Mouse (Mus musculus) left cerebral cortex, postnatal 10 days (tissue): ENCODE measurements around the gene Slc9a9. TPM values are rescaled to one million over a fixed set of nuclear protein-coding genes. Genes with fewer than 3 reads are reported as not detected.
A peak's percentile ranks its signal among the peaks of the same experiment; 100 is the strongest.

Source experiments
- DNase-seq, 2 experiments: peaks; one replicate each; pipeline ENCODE4 v3.0.0; 2021 to 2022; ENCODE audit warnings: low spot score in 2 of 2, mixed read lengths in 1 of 2; ENCODE audit errors: extremely low spot score in 1 of 2
- intact Hi-C: fragments of 180-260 bp; cut with DNase I; formaldehyde crosslinking; loops from one replicate; pipeline ENCODE4 v1.15.1; 2025
- total RNA-seq, 2 experiments: library from RNA; stranded (reverse); gene quantifications; 2 replicates each; pipeline ENCODE4 v1.2.3; 2021

Slc9a9 gene
- total RNA-seq, 2 experiments from 2014 or later = 13.8 to 15.5 TPM

DNA sequence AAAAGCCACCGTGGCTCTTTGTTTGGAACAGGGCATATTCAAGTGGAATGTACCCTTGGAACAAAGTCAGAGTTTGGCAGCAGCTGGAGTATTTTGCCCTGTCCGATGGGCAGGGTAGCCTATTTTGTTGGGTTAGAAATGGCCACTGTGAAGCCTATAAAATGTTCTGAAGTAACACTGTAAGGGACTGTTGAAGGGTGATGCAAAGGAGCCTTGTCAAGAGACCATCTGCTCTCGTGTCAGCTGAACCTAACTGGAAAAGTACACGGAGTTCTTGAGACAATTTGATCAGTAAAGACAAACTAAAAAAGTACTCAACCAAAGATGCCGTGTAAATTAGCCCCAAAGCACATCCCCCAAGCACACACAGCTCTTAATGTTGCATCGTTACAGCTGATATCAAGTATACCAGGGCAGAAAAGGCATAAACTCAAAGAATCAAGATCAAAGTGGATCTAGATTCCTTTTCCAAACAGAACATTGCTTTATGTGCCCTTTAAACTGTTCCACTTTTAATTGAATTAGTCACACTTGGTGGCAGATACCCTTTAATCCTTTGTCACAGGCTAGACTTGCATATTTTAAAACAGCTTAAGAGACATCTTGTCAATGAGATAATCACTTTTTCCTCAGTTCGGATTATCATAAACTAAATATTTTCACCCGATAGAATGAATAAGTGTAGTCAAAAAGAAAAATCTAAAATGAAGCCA is 416.6 kb downstream of the Slc9a9 start:
- intact Hi-C loops = no loop called here
- DNase-seq = no peak

DNA sequence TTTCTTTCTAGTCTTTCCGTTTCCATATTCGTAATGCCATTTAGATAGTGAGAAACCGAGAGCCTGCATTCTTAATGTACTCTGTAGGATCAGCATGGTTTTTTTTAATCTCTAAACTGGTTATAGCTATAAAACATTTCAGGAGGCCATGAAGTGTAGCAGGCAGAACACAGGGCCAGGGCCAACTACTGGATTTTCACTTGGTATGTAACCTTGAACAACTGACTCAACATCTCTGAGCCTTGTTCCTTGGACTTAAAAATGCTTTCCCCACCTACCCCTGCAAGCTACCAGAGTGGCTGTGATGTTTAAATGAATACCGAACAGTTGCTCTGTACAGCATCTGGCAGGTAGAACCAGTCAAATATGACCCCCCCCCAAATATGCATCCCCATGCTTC is 418.5 kb downstream of the Slc9a9 start:
- intact Hi-C loops = no loop called here
- DNase-seq = no peak

DNA sequence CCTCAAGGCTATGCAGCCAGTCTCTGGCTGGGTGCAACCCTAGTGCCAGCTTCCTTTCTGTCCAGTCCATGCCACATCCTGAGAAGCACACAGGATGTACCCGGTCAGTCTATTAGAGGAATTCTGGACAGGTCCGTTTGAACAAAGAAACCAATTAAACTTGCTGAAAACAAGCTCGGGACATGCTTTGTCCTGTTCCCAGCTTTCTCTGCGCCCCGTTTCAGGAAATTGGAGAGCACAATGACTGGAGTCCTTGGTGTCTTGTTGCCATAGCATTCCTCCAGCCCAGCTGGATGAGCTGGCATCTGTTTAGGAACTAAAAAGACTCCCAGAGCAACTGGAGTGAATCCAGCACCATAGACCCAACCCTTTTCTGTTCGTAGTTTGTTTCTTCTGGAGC is 419.3 kb downstream of the Slc9a9 start:
- intact Hi-C loops = no loop called here

DNA sequence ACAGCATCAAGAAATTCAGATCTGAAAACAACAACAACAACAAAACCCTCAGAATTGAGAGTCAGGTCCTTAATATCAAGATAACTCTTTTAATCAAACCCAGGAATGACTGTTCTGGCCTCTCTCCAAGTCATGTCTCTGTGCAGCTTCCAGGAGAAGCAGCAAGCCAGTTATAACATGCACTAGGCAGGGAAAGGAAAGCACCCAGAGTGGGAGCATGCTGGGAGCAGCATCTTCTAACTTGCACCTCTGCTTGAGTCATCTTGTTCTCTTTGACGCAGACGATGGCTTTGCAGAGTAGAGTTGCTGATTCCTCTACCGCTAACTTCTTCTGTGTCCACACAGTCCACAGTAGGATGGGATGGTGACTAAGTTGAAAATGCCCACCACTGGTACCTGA is 426.8 kb downstream of the Slc9a9 start:
- no peak for DNase-seq
- intact Hi-C loops = no loop called here

More for the DNA sequence above, 419.3 kb downstream of the Slc9a9 start:
- DNase-seq = peak; percentile 40 to 64

DNA sequence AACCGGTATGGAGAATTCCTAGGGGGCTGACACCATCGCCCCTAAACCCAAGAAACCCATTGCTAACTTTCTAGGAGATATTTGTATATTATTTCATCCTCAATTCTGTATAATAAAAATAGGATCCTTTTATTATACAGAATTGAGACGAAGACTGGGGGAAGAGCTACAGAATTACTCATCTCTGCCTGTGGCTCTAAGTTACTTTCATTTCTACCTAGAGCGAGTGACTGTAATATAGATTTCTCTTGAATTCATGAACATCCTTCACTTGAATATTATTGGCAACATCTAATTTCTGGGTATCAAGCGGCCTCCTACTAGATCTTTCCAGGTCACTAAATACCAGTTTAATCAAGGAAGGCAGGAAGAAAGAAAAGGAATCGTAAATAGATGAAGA is 436.1 kb downstream of the Slc9a9 start:
- intact Hi-C loops = no loop called here
- no peak for DNase-seq

DNA sequence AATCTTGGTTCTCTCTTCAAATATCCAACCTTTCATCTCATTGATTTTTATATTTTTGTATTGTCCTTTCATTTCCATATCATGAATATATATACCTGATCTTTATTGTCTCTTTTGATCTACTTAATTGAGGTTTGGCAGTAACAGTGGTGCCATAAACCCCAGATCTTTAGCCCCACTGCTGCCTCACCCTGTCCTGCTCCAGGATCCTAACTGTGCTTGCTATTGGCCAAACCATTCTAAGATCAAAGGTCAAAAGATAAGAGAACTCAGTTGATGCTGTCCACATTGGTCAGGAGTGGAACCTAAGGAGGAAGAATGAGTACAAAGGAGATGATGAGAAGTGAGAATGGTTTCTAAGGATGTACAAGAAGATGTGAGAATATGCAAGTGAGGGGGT is 440.1 kb downstream of the Slc9a9 start:
- intact Hi-C loops = no loop called here
- DNase-seq = no peak

DNA sequence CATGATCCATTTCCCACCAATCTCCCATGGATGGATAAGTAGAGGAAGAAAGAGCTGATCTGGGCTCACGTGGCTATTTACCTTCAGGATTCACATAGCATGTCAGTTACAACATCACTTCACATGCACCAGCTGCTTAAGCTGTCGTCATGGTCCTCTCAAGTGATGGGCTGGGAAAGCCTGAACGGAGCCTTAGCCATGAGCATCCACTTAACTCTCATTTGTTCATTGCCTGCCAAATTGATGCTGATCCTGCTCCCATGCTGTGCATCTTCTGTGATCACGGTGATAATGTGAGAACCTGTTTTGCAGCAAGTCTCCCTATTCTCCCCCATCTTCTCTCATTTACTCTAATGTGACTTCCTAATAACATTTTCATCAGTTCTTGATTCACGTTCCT is 441.1 kb downstream of the Slc9a9 start:
- DNase-seq = no peak

DNA sequence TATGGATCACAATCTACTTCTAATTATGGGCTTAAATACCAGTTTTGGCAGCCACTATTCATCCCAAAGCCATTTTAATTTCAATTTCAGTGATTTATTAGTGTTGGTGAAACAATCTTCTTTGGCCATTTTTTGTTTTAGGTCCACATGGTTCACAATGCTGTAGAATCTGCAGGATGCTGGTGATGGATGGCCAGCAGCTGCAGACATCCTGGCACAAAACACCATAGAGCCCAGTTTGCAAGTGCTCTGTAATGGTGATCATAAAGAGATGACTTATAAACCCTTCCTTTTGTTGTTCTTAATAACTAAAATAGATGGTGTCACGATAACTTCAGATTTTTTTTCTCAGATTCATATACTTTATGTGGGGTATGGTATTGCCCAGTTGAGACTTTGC is 442.0 kb downstream of the Slc9a9 start:
- intact Hi-C loops = no loop called here
- no peak for DNase-seq

More for the DNA sequence above, 441.1 kb downstream of the Slc9a9 start:
- intact Hi-C loops = no loop called here

DNA sequence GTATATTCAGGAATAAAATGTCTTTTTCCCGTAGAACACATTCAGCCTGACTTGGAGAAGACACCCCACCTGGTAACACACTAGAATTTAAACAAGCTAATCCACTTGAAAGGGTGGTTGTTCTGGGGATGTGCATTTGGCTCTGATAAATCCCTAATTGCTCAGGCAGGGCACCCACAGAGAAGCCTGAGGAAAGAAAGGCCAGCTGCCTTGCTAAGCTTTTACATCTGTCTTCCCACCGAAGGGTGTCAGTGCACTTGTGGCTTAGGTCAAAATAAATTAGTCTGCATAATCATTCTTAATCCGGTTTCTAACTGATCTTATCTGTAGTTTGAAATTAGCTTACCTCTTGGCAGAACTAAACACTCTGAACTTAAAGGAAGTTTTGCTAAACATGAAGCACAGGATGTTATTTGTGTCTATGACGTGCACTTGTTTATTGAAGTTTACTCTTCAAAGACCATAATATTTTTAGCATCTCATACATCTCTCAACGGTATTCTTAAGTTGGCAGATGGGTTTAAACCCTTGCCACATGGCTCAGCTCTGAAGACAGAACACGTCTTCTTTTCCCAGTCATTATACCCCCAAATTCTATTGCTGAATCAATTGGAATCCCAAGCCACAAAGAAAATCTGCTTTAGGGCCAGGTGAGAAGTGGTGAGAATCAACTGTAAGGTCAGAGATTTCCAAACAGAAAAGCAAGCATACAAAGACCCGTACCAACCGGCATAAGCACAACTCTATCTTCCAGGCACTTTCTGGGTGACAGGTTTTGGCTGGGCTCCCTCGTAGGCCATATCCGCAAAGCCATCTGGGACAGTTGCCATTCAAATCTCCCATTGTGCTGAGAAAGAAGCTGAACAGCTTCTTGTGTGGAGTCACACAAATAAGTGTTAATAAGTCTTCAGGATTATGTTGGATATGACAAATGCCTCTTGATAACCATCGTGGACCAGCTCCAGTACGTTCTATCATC is 443.7 kb downstream of the Slc9a9 start:
- DNase-seq = no peak
- intact Hi-C loops = no loop called here

DNA sequence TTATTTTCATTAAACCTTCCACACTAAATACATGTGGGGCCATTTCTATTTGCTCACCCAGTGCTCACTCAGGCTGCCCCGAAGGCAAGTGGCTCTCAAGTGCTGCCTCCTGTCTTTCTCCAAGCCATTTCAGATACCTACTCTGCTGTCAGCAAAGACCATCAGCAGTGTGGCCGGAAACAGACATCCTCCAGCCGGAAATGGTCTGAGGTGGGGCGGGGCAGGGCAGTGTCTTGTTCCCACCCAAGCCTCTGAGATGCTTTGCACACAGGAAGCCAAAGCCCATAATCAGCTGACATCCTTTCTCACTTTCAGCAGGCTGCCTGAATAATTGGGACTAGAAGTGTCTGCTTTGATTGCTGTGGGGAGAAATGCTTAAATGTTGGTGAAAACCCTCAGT is 450.4 kb downstream of the Slc9a9 start:
- DNase-seq = peak in 1 of 2 experiments; percentile 59
- intact Hi-C loops = no loop called here

DNA sequence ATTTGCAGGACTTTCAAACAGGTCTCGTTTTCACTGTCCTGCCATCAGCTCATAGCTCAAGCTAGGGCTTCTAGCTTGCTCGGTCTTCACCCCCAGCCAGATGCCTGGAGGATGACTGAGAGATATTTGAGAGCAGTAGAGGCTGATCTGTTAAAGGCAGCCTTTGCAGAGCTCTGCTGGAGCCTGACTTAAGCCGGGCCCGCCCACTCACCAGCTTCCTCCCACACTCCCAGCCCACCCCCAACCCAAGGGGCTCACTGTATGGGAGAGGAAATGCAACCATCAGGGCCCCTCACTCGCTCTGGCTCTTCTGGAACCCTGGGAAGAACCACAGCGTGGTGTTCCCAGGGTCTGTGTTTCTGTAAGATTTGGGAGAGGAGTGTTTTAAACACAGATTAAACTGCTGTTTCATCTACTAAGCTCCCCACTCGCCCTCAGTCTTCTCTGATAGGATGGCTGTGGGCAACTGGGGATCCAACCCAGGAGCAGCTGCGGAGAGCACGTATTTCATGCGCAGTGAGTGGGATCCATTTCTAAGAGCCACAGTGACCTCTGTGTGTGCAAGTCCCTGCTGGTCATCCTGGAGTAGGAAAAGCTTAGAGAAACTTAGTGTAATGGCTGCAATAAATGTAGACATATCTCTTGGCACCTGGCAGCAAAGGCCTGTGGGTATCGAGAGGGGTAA is 451.6 kb downstream of the Slc9a9 start:
- intact Hi-C loops = no loop called here

DNA sequence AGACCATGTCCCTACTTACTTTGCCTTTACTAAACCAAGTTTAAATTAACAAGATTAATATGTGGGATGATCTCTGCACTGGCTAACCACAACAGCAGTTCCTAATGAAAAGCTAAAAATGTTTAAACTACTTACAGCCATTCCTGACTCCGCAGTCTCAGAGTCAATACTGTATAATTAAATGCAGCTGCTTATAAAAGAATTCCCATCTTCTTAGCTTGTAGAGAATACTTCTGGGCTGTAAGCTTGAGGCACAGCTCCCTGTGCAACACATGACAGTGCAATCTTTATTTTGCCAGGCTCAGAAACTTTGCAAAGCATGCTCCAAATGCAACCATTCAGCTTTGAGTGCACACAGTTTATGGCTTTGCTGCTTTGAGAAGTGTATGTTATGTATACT is 456.0 kb downstream of the Slc9a9 start:
- intact Hi-C loops = no loop called here
- no peak for DNase-seq

More for the DNA sequence above, 451.6 kb downstream of the Slc9a9 start:
- DNase-seq = peak in 1 of 2 experiments; percentile 69

DNA sequence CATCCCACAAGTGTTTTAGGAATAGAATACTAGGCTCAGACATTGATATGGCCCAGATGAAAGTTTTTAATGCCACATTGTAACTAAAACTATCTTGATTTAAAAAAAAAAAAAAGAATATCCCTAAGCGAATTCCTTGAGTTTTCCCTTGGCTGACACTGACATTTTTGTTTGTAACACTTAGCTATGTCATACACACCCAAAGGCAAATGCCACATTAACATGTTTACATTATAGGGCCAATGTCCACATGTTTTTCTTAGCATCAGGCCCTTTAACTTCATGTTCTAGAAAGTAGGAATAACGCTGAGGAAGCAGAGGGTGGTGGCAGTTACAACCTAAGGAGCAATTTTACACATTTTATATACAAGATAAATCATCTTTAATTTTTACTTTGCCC is 458.1 kb downstream of the Slc9a9 start:
- DNase-seq = no peak
- intact Hi-C loops = no loop called here

DNA sequence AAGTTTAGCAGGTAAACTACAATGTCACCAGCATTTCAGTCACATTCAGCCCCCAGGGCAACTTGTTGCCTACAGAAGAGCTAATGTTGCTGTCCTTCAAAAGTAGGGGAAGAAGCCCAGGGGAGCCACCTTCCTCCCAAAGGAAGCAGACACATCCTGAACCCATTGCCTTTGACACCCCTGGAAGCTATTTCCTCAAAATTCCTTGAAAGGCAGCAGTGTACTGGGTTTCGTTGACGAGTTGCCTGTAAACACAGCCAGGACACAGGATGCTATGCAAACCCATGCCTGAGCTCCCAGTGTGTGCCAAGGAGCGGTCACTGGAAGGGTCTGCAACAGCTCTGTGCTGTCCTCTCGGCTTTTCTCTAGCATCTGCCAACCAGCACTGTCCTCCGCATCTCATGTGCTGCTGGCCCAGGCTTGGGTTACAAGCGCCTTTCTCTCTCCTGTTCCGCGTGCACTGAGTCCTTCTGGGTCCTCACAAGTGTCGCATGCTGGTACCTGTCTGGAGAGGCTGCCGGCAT is 479.6 kb downstream of the Slc9a9 start:
- intact Hi-C loops = no loop called here
- DNase-seq = peak in 1 of 2 experiments; percentile 40

DNA sequence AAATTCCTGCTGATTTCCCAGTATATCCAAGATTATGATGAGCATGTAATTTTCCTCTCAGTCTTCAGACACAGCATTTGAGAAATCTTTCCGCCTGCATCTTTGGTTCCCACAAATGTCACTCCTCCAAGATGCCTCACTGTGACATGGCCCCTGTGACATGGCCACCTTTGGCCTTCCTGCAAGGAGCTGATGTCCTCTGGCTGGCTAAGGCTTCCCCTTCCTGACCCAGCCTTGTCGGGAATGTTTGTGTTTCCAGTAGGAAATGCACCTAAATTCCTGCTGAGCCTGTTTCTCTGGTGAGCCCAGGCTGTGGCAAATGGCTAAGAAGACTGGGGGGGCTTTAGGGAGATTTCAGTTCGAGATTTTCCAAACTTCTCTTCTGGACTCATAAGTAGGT is 480.4 kb downstream of the Slc9a9 start:
- intact Hi-C loops = no loop called here
- DNase-seq = peak in 1 of 2 experiments; percentile 43

DNA sequence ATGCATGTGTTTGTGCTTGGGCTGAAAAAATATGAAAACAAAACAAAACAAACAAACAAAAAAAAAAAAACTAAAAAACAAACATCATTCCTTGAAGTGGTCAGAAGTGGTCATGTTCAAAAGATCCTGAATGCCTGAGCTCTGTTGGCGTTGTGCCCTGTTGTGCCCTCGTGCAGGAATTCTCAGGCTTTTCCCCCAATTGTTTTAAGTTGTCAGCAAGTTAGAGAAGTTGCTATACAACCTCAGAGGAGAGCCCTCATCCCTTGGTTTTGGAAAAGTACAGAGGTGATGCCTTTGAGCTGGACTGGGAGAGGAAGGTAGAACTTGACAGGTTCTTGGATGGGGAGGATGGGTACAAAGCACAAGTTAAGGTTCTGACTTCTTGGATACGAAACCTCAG is 480.9 kb downstream of the Slc9a9 start:
- no peak for DNase-seq
- intact Hi-C loops = no loop called here

DNA sequence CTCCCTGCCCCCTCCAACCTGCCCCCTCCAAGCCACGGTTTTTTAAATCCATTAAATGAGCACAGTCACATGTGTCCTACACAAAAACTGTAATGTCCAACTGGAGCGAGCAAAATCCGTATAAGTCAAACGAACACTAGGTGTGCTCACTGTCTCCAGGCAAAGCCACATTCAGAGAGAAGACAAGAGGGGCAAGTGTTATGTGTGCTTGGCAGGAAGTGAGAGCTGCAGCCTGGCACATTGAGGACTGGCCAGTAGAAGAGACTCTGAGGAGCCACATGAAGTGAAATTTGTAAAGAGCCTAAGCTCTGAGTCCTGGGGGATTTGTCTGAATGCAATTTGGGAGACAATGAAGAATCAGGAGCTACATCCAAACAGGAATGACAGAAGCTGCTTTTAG is 481.3 kb downstream of the Slc9a9 start:
- intact Hi-C loops = no loop called here

DNA sequence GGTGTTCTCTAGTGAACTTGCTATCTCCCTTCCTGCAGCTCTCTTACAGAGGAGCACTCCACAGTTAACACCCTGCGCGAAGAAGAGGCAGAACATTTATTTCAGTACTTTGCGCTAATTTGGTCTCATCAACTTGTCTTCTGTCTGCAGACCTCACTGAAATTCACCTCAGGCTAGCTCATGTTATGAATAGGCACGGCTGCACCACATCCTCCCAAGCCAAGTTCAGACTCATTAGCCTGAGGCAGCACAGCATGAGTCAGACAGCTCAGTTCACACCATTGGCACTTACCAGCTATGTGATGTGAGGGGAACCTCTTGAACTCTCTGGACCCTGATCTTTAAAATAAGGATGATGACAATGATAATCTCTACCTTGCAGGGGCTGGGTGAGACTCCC is 482.0 kb downstream of the Slc9a9 start:
- no peak for DNase-seq
- intact Hi-C loops = no loop called here

More for the DNA sequence above, 481.3 kb downstream of the Slc9a9 start:
- no peak for DNase-seq

DNA sequence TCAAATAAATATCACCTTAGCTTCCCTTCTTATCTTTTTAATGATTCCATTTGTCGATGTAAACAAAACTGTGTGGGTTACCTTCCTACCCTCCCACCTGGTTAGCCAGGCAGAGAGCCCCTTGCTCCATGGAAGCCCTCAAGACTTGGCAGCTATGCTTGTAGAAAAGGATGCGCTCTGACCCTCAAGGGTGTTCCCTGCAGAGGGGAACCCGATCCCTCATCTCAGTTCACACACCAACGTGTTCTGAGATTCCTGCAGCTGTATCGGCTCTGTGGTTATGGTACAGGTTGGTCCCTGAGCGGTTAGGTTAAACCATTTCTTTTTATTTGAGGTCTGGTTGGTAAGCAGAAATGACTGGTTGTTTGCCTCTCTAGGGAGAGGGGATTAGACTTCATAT is 484.3 kb downstream of the Slc9a9 start:
- DNase-seq = no peak
- intact Hi-C loops = no loop called here
